Mouse (Mus musculus) kidney, embryonic 16.5 days (tissue): ENCODE measurements around the gene Guca1b. TPM values are rescaled to one million over a fixed set of nuclear protein-coding genes. Genes with fewer than 3 reads are reported as not detected.

Experiments
- ATAC-seq: fragments of 200-750 bp; cut with Nextera tagmentation; 2 replicates; pipeline ENCODE4 v1.8.0; 2017; ENCODE audit warnings: moderate TSS enrichment; ENCODE audit not compliant: low FRiP score, low TSS enrichment
- H3K27ac ChIP-seq: fragments of 300-500 bp; sonication (generic); 2 replicates; pipeline ENCODE4 v1.5.1; 2014; ENCODE audit warnings: low read length
- H3K27me3 ChIP-seq: fragments of 300-500 bp; sonication (generic); 2 replicates; pipeline ENCODE4 v1.6.1; 2014; ENCODE audit warnings: low read length, control low read depth, mixed read lengths; ENCODE audit not compliant: insufficient read depth
- H3K36me3 ChIP-seq: fragments of 300-500 bp; sonication (generic); 2 replicates; pipeline ENCODE4 v1.6.1; 2014; ENCODE audit warnings: low read length, control low read depth, mixed read lengths; ENCODE audit not compliant: insufficient read depth
- H3K4me1 ChIP-seq: fragments of 300-500 bp; sonication (generic); 2 replicates; pipeline ENCODE4 v1.6.1; 2014; ENCODE audit warnings: low read length, control low read depth, mixed read lengths; ENCODE audit not compliant: insufficient read depth
- H3K4me2 ChIP-seq: fragments of 300-500 bp; sonication (generic); replicated peaks from 2 replicates; pipeline ENCODE4 v1.6.1; 2014; ENCODE audit warnings: low read depth, low read length
- H3K4me3 ChIP-seq: fragments of 300-500 bp; sonication (generic); 2 replicates; pipeline ENCODE4 v1.5.1; 2014; ENCODE audit warnings: mild to moderate bottlenecking, low read length
- H3K9ac ChIP-seq: fragments of 300-500 bp; sonication (generic); replicated peaks from 2 replicates; pipeline ENCODE4 v1.6.1; 2014; ENCODE audit warnings: low read length
- H3K9me3 ChIP-seq: fragments of 300-500 bp; sonication (generic); 2 replicates; pipeline ENCODE4 v1.6.1; 2016; ENCODE audit warnings: low read length, control low read depth
- WGBS: fragments of 180-500 bp; shearing (Covaris S2); extraction: QIAGEN DNeasy Blood & Tissue Kit; methylation state at CpG from one replicate; pipeline ENCODE4 v1.1.7; 2014; 5-methylcytosine and 5-hydroxymethylcytosine counted together
- polyA plus RNA-seq: library from polyadenylated mRNA; unstranded; fragments of >200 nt; fragmentation: Nextera tagmentation; extraction: Ambion mirVana; gene quantifications from 2 replicates; pipeline ENCODE4 v1.2.1, GENCODE M21; 2015

Guca1b gene
- polyA plus RNA-seq, 1 experiment from 2014 or later: 4.7 TPM

GRCm38 (mm10) chr17:47430815-47431214 is 45.6 kb downstream of the Guca1b start:
- 65% methylated on average over 5 of the region's 5 CpGs for WGBS
- H3K27me3 ChIP-seq: no peaks in the 10 kb centered on the region; the same call in 1 of the 2 replicates
- H3K36me3 ChIP-seq: no peaks in the 10 kb centered on the region
- no peak overlapping the region for H3K4me2 ChIP-seq
- no peak overlapping the region for H3K4me3 ChIP-seq
- ATAC-seq: no peak
- no peak overlapping the region for H3K27ac ChIP-seq
- H3K4me1 ChIP-seq: peaks cover 11% of the 10 kb centered on the region
- H3K9ac ChIP-seq: no peak overlapping the region
- no peaks in the 10 kb centered on the region for H3K9me3 ChIP-seq

- peak within 1 kb of the TSS; percentile 58 for H3K4me3 ChIP-seq
- WGBS: under 1% methylated on average over 45 of the region's 45 CpGs
- H3K9ac ChIP-seq: peak within 1 kb of the TSS; percentile 68
- peak; percentile 80 for ATAC-seq
- no peaks in the 10 kb centered on the region for H3K36me3 ChIP-seq
- peak within 1 kb of the TSS; percentile 58 for H3K27ac ChIP-seq
- H3K4me1 ChIP-seq: peaks cover 34% of the 10 kb centered on the region
- H3K4me2 ChIP-seq: peak within 1 kb of the TSS; percentile 90
- H3K27me3 ChIP-seq: peaks cover 14% of the 10 kb centered on the region
- H3K9me3 ChIP-seq: no peaks in the 10 kb centered on the region
These were observed 51.1 kb downstream of the Guca1b start, which contains the start of gene AI661453 for GRCm38 (mm10) chr17:47436156-47436906. TSS of gene AI661453 (plus strand) at chr17:47436615.

- Histone ChIP-seq H3K9ac (peak within 1 kb of the TSS; percentile 68), H3K27ac (peak within 1 kb of the TSS; percentile 58), H3K4me2 (peak within 1 kb of the TSS; percentile 90), H3K4me1 (peaks cover 35% of the 10 kb centered on the region), H3K36me3 (no peaks in the 10 kb centered on the region), H3K27me3 (peaks cover 14% of the 10 kb centered on the region), H3K9me3 (no peaks in the 10 kb centered on the region), H3K4me3 (peak within 1 kb of the TSS; percentile 58)
- WGBS: 5% methylated on average over 22 of the region's 25 CpGs
- ATAC-seq: no peak
These were observed 51.8 kb downstream of the Guca1b start, which contains the start of gene 1700001C19Rik for GRCm38 (mm10) chr17:47436907-47437547. TSS of gene 1700001C19Rik (minus strand) at chr17:47437376.

- H3K9ac ChIP-seq: no peak overlapping the region
- no peak for ATAC-seq
- H3K4me3 ChIP-seq: no peak overlapping the region
- H3K27ac ChIP-seq: no peak overlapping the region; the same call in 1 of the 2 replicates
- H3K9me3 ChIP-seq: no peaks in the 10 kb centered on the region
- H3K36me3 ChIP-seq: no peaks in the 10 kb centered on the region
- peaks cover 14% of the 10 kb centered on the region for H3K27me3 ChIP-seq
- peak overlapping the region; percentile 90; the same call in 1 of the 2 replicates for H3K4me2 ChIP-seq
- 80% methylated on average over 6 of the region's 6 CpGs for WGBS
- H3K4me1 ChIP-seq: peaks cover 35% of the 10 kb centered on the region
These were observed 53.4 kb downstream of the Guca1b start for GRCm38 (mm10) chr17:47438611-47439010.

- Histone ChIP-seq H3K9ac (no peak overlapping the region), H3K36me3 (no peaks in the 10 kb centered on the region), H3K27ac (peak overlapping the region; percentile 40; the same call in 1 of the 2 replicates), H3K4me3 (no peak overlapping the region), H3K27me3 (peaks cover 14% of the 10 kb centered on the region), H3K9me3 (no peaks in the 10 kb centered on the region), H3K4me1 (peaks cover 35% of the 10 kb centered on the region), H3K4me2 (0 out of 2 replicates have a peak overlapping the region, but pooled peaks have one; percentile 3)
- 42% methylated on average over 9 of the region's 9 CpGs for WGBS
- ATAC-seq: no peak
These were observed 54.3 kb downstream of the Guca1b start for GRCm38 (mm10) chr17:47439396-47440028.

GRCm38 (mm10) chr17:47440359-47440890 is 55.2 kb downstream of the Guca1b start:
- Histone ChIP-seq H3K4me1 (peaks cover 35% of the 10 kb centered on the region), H3K9me3 (no peaks in the 10 kb centered on the region), H3K27ac (peak overlapping the region; percentile 74), H3K4me2 (no peak overlapping the region), H3K27me3 (peaks cover 14% of the 10 kb centered on the region), H3K9ac (0 out of 2 replicates have a peak overlapping the region, but pooled peaks have one; percentile 12), H3K4me3 (no peak overlapping the region), H3K36me3 (no peaks in the 10 kb centered on the region)
- WGBS: 17% methylated on average over 9 of the region's 9 CpGs
- peak; percentile 37; the same call in 1 of the 2 replicates for ATAC-seq

- H3K27me3 ChIP-seq: peaks cover 11% of the 10 kb centered on the region
- H3K4me1 ChIP-seq: peaks cover 29% of the 10 kb centered on the region
- no peak overlapping the region for H3K4me3 ChIP-seq
- no peaks in the 10 kb centered on the region for H3K9me3 ChIP-seq
- no peak for ATAC-seq
- H3K36me3 ChIP-seq: no peaks in the 10 kb centered on the region
- peak overlapping the region; percentile 74; the same call in 1 of the 2 replicates for H3K27ac ChIP-seq
- WGBS: 74% methylated on average over 19 of the region's 19 CpGs
- H3K9ac ChIP-seq: no peak overlapping the region
- H3K4me2 ChIP-seq: no peak overlapping the region
These were observed 56.3 kb downstream of the Guca1b start for GRCm38 (mm10) chr17:47441296-47442051.

GRCm38 (mm10) chr17:47442271-47442670 is 57.1 kb downstream of the Guca1b start:
- Histone ChIP-seq H3K4me1 (peaks cover 27% of the 10 kb centered on the region), H3K4me2 (no peak overlapping the region), H3K27ac (no peak overlapping the region), H3K9me3 (no peaks in the 10 kb centered on the region), H3K36me3 (no peaks in the 10 kb centered on the region), H3K27me3 (peaks cover 8% of the 10 kb centered on the region), H3K4me3 (no peak overlapping the region), H3K9ac (no peak overlapping the region)
- ATAC-seq: no peak
- WGBS: 78% methylated on average over 3 of the region's 3 CpGs
